Mouse (Mus musculus) monocyte, adult 5-6 weeks (primary cell): ENCODE data around the gene Gm20897. TPM values are rescaled to one million over a fixed set of nuclear protein-coding genes. Genes with fewer than 3 reads are reported as not detected.
"Not testable (repeated sequence)": the region's sequence is repeated elsewhere in the genome, so short reads cannot be mapped to it uniquely, and the experiment has no call there.

ENCODE experiments used
- ATAC-seq: fragments of 153-309, 156-312 bp; replicated peaks from 2 replicates; pipeline ENCODE4 v1.8.0; 2017; ENCODE audit warnings: mild to moderate bottlenecking; ENCODE audit not compliant: low TSS enrichment, insufficient number of reproducible peaks, severe bottlenecking, poor library complexity, low FRiP score
- total RNA-seq: library from RNA; stranded (forward); fragments of 200-1000, 200-491, 200-594 nt; gene quantifications from 3 replicates; pipeline ENCODE4 v1.2.3, GENCODE M21; 2017

Gm20897 gene
- not detected in 3 replicates for total RNA-seq

- not testable (repeated sequence) for ATAC-seq
These were observed at the start of gene Gm20897 for GRCm38 (mm10) chrY:38502138-38502537. Gene Gm20897 (minus strand): TSS chrY:38502238.

Other genes with a start within 250 kb of the Gm20897 start
- gene Gm21732, start 73.5 kb upstream of the Gm20897 start, total RNA-seq = not detected in 3 replicates